Mouse (Mus musculus): ENCODE results near the gene Il34. TPM values are rescaled to one million over a fixed set of nuclear protein-coding genes. Genes with fewer than 3 reads are reported as not detected.

Il34 gene
- total and polyA plus RNA-seq, 2 experiments from 2014 or later, result 8.8 to 11.4 TPM

DNA sequence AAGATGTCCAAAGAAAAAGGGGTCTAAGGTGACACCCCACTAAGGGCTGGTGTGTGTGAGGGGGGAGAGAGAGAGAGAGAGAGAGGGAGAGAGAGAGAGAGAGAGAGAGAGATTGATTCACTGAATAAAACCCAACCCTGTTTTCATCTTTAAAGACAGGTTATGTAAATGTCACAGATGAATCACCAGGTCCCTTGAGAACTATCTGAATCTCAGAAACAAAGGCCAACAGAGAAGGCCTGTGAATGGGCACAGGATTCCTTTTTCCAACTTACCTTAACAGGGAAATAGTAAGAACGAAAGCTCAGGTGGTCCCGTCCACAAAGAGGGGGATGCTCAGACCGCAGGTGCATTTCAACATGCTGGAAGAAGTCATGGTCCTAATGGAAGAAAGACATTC lies 5.4 kb upstream of the Il34 start:
- ATAC-seq, result no peak
- no peak overlapping the region for H3K27ac ChIP-seq
- DNase-seq (ENCODE audit: low spot score), result no peak
- H3K27me3 ChIP-seq (ENCODE audit: insufficient read depth, low read length), result no peaks in the 10 kb centered on the region
- no peak overlapping the region for H3K4me3 ChIP-seq (ENCODE audit: low read length)
- H3K4me2 ChIP-seq (ENCODE audit: low read depth, low read length), result no peak overlapping the region
- no peak for TF ChIP-seq CTCF (IDR thresholded peaks at IDR 0.05; ENCODE audit: low read depth)
- H3K4me1 ChIP-seq (ENCODE audit: insufficient read depth, low read length), result no peaks in the 10 kb centered on the region
- H3K9me3 ChIP-seq (ENCODE audit: low read length), result no peaks in the 10 kb centered on the region
- WGBS, result 100% methylated on average over 3 of the region's 3 CpGs
- no peak overlapping the region for H3K9ac ChIP-seq (replicated peaks; ENCODE audit: low read length)
- peaks cover 70% of the 10 kb centered on the region for H3K36me3 ChIP-seq (ENCODE audit: insufficient read depth, low read length)

DNA sequence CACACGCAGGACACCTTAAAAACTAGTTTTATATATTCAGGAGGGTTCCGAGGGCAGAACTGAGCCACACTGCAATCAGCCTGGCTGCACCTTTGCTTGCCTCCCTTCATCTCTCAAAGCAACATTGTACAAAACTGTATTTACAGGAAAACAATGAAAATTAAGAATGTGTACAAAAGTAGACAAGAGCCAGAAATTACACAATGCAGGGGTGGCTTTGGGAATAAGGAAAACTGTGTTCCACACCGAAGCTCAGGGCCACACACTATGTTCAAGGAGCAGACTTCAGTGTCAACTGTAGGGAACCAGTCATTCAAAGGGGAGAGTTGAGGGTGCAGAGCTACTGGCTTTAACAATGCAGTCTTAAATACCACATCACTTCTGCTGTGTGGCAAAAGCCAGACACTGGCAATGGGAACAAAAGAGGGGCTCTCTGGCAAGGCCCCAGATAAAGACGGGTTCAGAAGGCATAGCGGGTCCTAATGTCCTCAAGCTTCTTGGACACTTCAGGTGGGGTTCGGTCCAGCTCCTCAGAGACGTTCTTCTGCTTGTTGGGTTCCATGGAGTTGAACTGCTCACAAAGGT lies 4.8 kb upstream of the Il34 start:
- no peaks in the 10 kb centered on the region; the same call in 1 of the 2 replicates for H3K4me1 ChIP-seq (ENCODE audit: insufficient read depth, low read length)
- H3K27me3 ChIP-seq (ENCODE audit: insufficient read depth, low read length), result no peaks in the 10 kb centered on the region
- ATAC-seq, result no peak
- H3K9me3 ChIP-seq (ENCODE audit: low read length), result no peaks in the 10 kb centered on the region
- TF ChIP-seq CTCF (IDR thresholded peaks at IDR 0.05; ENCODE audit: low read depth), result no peak
- no peak overlapping the region for H3K4me3 ChIP-seq (ENCODE audit: low read length)
- no peak overlapping the region for H3K27ac ChIP-seq
- no peak overlapping the region for H3K4me2 ChIP-seq (ENCODE audit: low read depth, low read length)
- peaks cover 65% of the 10 kb centered on the region for H3K36me3 ChIP-seq (ENCODE audit: insufficient read depth, low read length)
- DNase-seq (ENCODE audit: low spot score), result no peak
- H3K9ac ChIP-seq (replicated peaks; ENCODE audit: low read length), result no peak overlapping the region
- WGBS, result 85% methylated on average over 7 of the region's 7 CpGs

DNA sequence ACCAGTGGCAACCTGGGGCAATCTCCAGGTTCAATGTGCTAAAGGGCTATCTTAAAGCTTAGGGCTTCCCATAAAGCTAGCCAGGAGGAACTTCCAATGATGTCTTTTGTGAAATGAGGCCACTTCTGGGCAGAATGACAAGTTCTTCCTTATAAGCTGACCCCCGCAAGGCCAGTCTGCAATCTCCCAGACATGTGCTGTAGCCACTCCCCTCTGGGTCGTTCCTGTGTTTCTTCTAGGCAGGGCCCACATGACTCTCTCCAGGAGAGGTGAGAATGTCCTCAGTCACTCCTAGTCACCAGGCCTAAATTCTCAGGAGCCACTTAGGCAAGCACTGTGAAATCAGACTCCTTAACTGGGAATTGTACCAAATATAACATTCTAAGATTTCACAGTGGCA lies 4.1 kb upstream of the Il34 start:
- Histone ChIP-seq H3K9ac (replicated peaks; ENCODE audit: low read length) (no peak overlapping the region), H3K9me3 (ENCODE audit: low read length) (no peaks in the 10 kb centered on the region), H3K36me3 (ENCODE audit: insufficient read depth, low read length) (peaks cover 58% of the 10 kb centered on the region), H3K4me1 (ENCODE audit: insufficient read depth, low read length) (no peaks in the 10 kb centered on the region; the same call in 1 of the 2 replicates), H3K4me3 (ENCODE audit: low read length) (no peak overlapping the region), H3K27ac (no peak overlapping the region; the same call in 1 of the 2 replicates), H3K4me2 (ENCODE audit: low read depth, low read length) (no peak overlapping the region), H3K27me3 (ENCODE audit: insufficient read depth, low read length) (no peaks in the 10 kb centered on the region)
- 60% methylated on average over 2 of the region's 2 CpGs for WGBS
- ATAC-seq (no peak), DNase-seq (ENCODE audit: low spot score) (peak; percentile 12)
- TF ChIP-seq CTCF (IDR thresholded peaks at IDR 0.05; ENCODE audit: low read depth), result no peak

DNA sequence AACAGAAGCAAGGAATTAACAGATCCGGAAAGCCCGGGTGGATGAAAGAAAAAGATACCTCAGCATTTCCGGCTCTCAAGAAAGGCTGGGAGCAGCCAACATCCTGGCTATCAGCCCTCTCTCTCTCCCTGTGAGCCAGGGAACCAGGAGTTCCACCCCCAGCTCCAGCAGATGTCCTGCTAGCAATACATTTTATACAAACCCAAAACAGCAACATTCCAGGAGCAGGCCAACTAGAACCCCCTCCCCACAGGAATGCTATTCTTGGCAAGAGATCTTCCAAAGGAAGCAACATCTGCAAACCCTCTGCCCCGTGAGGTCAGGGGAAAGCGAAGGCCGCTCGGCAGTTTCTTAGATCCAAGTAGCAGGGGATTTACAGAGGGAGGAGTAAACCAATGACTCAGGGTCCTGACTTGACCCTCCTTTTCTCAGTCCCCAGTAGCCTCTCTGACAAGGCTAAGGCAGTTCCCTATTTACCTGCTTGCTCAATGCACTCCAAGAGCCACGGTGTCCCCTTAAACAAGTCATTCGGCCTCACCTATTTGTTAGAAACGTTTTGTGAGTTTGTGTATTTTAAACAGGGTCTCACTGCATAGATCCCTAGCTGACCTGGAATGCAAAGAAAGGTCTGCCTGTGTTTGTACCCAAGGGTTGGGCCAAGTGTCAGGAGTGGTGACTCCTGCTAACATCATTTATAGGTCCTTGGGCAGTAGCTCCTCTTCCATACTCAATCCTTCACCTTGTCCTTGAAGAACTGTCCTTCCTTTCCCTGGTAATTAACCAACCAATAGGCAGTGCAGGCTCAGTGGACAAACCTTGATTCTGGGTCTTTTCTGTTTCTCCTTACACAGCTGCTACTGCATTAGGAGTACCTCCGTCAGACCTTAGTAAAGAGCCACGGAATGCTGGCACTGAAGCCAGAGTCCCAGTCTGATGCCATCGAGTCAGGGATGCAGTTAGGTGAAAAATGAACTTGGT lies 3.1 kb upstream of the Il34 start:
- Histone ChIP-seq H3K36me3 (ENCODE audit: insufficient read depth, low read length) (peaks cover 47% of the 10 kb centered on the region), H3K4me1 (ENCODE audit: insufficient read depth, low read length) (no peaks in the 10 kb centered on the region; the same call in 1 of the 2 replicates), H3K27ac (peak overlapping the region; percentile 36), H3K9me3 (ENCODE audit: low read length) (no peaks in the 10 kb centered on the region), H3K27me3 (ENCODE audit: insufficient read depth, low read length) (no peaks in the 10 kb centered on the region), H3K4me3 (ENCODE audit: low read length) (no peak overlapping the region), H3K4me2 (ENCODE audit: low read depth, low read length) (no peak overlapping the region), H3K9ac (replicated peaks; ENCODE audit: low read length) (no peak overlapping the region)
- DNase-seq (ENCODE audit: low spot score), result peak; percentile 9
- TF ChIP-seq CTCF (IDR thresholded peaks at IDR 0.05; ENCODE audit: low read depth), result no peak
- ATAC-seq, result no peak
- WGBS, result 64% methylated on average over 13 of the region's 13 CpGs

DNA sequence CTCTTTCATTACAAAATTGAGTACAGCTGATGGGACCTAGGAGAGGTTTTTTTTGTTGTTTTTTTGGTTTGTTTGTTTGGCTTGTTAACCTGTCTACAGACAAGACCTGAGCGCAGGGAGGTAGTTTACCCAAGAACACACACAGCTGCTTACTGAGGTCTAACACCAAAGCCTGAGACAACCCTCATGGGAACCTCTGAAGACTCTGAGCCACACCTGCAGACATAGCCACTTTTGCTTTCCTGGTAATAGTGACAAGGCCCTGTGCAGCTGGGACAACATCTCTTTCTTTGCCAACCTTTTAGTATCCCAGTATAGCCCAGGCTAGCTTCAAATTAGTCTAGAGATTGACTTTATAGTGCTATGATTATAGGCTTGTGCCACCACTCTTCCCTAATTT lies 422 bp upstream of the Il34 start:
- DNase-seq (ENCODE audit: low spot score) (no peak), ATAC-seq (no peak)
- WGBS, result 93% methylated on average over 1 of the region's 1 CpGs
- Histone ChIP-seq H3K4me3 (ENCODE audit: low read length) (no peak overlapping the region), H3K4me1 (ENCODE audit: insufficient read depth, low read length) (no peaks in the 10 kb centered on the region; the same call in 1 of the 2 replicates), H3K36me3 (ENCODE audit: insufficient read depth, low read length) (peaks cover 21% of the 10 kb centered on the region; the same call in 1 of the 2 replicates), H3K9ac (replicated peaks; ENCODE audit: low read length) (no peak overlapping the region), H3K27me3 (ENCODE audit: insufficient read depth, low read length) (no peaks in the 10 kb centered on the region), H3K9me3 (ENCODE audit: low read length) (no peaks in the 10 kb centered on the region), H3K27ac (no peak overlapping the region), H3K4me2 (ENCODE audit: low read depth, low read length) (no peak overlapping the region)
- no peak for TF ChIP-seq CTCF (IDR thresholded peaks at IDR 0.05; ENCODE audit: low read depth)

DNA sequence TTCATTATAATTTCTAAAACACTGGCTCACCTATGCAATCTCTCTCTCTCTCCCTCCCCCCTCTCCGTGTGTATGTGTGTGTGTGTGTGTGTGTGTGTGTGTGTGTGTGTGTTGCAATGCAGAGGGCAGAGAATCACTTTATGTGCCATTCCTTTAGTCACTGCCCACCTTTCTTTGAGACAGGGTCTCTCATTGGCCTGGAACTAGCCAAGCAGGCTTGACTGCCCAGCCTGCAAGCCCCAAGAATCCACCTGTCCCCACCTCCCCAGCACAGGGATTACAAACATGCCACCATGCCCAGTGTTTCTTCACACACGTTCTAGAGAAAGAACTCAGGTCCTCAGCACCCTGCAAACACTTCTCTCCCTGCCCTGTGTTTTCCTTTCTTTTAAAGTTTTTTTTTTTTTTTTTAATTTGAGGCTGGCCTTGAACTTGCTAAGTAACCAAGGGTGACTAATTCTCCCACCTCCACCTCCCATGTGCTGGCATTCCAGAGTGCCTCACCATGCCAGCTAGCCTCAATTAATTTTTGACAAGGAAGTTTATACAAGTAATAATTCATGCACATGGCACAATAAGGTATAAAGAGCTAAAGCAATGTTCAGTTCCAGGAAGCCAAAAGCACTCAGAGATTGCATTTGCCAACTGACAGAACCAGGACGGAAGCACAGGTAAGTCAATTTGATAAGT lies 754 bp downstream of the Il34 start:
- WGBS, result 50% methylated on average over 2 of the region's 3 CpGs
- Histone ChIP-seq H3K4me3 (ENCODE audit: low read length) (no peak overlapping the region), H3K27ac (no peak overlapping the region), H3K4me1 (ENCODE audit: insufficient read depth, low read length) (no peaks in the 10 kb centered on the region; the same call in 1 of the 2 replicates), H3K27me3 (ENCODE audit: insufficient read depth, low read length) (no peaks in the 10 kb centered on the region), H3K4me2 (ENCODE audit: low read depth, low read length) (no peak overlapping the region), H3K9me3 (ENCODE audit: low read length) (no peaks in the 10 kb centered on the region), H3K36me3 (ENCODE audit: insufficient read depth, low read length) (peaks cover 9% of the 10 kb centered on the region; the same call in 1 of the 2 replicates), H3K9ac (replicated peaks; ENCODE audit: low read length) (no peak overlapping the region)
- ATAC-seq (no peak), DNase-seq (ENCODE audit: low spot score) (no peak)
- no peak for TF ChIP-seq CTCF (IDR thresholded peaks at IDR 0.05; ENCODE audit: low read depth)

Measured in hindbrain, postnatal 0 days (tissue).